Mouse (Mus musculus): ENCODE measurements around the gene Ltbr.

The Ltbr gene

DNA sequence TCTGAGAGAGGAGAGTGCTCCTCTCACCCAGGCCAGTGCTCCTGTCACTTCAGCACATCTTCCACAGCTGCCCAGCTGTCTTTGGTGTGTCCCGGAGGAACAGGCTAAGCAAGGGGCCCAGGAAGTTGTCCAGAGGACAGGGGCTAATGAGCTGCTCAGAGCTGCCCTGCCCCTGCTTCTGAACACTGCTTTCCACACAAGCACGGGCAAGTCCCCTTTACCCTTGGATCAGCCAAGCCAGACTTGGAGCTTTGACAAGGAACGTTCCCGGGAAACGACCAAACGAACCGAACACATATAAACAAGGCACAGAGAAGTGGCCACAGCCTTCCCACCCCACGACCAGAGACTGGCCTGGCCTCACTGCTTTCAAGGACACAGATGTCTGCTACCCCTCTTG, 30.4 kb upstream of the Ltbr start:
- DNase-seq = peak; percentile 81

DNA sequence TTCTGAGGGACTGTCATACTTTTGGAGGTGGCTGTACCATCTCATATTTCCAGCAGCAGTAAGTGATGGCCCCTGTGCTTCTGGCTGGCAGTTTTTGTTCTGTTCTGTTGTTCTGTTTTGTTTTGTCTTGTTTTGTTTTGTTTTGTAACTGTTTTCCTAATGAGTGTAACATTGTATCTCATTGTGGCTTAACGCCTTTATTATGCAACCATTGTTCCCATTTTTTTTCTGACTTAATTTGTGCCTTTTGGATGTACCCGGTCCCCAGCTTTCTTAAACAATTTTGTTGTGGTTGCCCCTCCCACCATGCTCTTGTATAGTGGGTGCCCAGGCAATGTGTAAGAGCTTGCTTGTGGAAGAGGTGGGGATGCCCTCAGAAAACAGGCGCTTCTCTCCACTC, 28.5 kb upstream of the Ltbr start:
- no peak for DNase-seq

DNA sequence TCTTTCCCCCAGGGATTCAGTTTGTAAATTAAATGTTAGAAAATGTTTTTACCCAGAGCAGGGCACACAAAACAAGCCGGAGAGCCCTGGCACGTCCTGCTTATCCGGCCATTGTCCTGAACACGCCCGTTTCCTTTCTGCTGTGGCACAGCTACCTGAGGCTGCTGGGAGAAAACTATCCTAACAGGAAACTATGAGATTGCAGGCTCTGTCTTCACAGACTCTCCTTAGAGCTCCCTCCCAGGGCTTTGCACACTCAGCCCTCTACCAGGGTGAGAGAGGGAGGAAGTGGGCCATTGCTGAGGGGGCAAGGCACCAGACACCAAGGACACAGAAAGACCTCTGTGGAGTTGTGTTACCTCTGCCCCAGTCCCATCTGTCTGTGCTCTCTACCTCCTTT, 26.6 kb upstream of the Ltbr start:
- DNase-seq = peak; percentile 72

DNA sequence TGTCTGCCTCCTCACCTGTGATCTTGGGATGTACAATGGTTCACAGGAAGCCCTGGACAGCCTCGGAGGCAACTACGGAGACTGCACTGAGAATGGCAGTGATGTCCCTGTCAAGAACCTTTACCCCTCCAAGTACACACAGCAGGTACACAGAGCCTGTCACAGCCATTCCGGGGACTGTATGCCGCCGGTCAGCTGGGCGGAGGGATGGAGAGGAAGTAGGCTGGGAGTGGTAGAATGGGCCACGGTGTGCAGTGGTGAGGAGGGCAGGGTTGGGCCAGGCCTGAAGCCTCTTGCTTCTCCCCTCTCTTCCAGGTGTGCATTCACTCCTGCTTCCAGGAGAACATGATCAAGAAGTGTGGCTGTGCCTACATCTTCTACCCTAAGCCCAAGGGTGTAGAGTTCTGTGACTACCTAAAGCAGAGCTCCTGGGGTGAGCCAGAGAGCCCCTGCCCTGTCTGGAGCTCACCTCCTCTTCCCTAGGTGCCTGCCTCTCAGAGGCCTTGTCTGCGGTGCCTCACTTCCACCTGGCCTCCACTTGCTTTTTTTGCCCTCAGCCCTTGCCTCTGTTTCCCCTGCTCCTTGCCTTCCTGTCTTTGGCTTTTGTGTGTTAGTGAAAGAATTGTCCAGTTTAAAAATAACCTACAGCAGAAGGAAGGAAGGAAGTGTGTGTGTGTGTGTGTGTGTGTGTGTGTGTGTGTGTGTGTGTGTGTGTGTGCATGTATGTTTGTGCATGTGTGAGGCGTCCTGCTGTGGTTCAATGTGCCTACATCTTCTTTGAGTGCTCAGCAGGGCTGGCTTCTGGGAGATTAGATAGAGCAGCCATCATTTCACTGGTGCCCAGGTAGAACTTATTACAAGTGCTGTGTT, 25.3 kb upstream of the Ltbr start:
- DNase-seq = no peak

DNA sequence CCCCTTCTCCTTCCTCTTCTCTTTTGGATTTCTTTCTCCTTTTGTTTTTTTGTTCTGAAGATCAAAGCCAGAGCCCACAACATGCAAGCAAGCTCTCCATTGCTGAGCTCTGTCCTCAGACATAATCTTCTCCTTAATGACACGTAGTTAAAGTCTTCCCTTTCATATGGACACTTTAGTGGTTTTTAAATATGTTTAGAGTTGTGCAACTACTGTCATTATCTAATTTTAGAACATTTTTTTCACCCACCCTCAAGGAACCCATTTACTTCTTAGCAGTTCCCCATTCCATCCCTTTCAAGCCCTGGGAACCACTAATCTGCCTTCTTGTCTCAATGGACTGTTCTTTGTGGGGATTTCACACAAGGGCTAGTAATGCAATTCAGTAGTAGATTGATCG, 20.7 kb upstream of the Ltbr start:
- DNase-seq = no peak

DNA sequence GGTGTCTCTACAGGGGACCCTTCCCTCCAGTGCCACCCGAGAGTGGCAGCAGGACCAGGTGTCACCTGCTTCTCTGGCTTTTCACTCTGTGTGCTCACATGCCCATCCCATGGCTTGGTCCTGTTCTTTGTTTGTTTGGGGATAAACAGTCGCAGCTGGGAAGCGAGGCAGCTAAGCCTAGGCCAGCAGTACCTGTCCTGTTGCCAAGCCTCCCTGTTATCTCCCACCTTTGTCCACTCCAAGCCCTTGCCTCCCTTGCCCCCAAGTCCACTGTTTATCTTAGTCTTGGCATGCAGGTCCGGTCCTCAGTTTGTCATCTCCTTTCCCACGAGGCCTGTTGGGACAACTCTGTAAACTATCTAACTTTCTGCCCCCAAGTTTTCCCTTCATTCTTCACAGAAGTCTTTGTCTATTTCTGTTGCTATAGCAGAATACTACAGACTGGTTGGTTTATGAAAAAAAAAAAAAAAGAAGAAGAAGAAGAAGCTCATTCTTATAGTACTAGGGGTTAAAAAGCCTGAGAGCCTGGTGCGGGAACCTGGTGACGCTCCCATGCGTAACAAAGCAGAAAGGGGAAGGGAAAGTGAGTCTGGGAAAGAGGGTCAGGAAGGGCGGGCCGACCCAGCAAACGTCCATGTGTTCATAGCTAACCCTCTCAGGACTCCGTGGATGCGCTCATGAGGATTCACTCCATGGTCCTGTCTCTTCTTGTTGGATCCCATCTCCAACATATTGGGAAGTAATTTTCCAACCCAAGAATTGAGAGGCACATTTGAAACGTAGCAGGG, 19.6 kb upstream of the Ltbr start:
- no peak for DNase-seq

DNA sequence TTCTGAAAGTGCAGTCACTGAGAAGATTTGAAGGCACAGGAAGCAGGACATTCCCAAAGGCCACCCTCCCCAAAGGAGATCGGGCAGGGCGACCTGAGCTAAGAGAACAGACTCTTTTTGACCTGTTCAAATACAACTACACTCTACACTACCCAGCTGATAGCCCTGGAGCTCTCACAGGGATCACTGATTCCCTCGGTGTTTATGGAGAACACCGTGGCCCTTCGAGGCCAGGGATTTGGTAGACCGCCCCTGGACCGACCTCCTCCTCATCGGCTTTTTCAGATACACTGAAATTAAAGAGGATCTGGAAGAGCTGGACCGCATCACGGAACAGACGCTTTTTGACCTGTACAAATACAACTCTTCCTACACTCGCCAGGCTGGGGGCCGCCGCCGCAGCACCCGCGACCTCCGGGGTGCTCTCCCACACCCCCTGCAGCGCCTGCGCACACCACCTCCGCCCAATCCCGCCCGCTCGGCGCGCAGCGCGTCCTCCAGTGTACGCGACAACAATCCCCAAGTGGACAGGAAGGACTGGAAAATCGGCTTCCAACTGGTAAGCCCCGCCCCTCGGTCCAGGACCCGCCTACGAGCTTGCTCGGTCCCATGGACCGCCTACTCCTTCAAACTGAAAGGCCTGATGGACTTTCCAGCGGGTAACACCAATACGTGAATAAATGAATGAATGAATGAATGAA, 17.1 kb upstream of the Ltbr start:
- peak; percentile 98 for DNase-seq

DNA sequence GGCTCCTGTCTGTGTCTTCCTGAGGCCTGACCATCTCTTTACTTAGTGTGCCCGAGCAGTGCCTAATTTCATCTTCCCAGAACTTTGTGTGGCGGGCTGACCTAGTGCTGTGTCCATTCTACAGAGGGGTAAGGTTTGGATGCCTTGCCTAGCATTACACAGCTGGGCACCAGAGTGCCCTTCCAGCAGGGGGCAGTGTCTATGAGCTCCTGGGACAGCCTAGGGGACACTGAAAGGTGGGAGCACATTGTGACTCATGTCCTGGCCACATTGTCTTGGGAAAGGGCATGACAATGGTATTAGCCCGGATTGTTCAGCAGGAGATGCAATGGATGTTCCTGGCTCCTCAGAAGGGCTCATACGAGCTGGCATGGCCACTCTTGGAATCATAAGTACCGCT, 14.6 kb upstream of the Ltbr start:
- DNase-seq = peak; percentile 78

DNA sequence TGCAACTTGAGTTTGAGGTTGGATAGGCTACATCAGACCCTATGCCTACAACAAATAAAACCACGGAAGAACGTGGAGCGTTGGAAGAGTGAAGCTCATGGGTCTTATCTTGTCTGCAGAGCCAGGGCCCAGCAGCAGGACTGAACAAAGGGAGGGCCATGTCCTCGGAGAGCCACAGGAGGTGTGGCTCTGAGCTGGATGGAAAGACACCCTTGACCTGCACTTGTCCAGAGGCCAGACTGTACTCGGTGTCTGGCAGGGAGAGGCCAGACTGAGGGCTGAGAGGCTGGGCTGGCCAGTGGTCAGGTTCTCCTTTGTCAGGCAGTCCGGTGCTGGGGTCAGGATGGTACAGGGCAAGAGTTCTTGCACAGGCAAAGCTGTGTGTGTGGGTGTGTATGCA, 11.7 kb upstream of the Ltbr start:
- no peak for DNase-seq

DNA sequence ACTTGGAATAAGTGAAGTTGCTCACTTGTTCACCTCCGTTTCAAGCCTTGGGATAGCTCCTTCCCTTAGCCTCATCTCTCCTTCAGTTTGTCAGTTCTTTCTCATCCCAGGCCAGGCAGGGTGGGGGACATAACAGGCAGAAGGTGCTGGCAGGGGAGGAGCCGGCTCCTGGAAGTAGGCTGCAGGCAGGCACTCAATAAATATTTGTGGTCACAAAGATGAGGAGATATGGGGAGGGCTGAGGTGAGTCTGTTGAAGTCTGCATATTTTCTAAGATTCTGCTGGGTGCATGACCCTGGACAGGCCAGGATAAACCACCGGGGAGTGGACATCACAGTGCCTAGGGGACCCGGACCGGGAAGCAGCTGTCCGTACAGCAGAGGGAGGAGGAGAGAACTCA, 9.9 kb upstream of the Ltbr start:
- DNase-seq = no peak

DNA sequence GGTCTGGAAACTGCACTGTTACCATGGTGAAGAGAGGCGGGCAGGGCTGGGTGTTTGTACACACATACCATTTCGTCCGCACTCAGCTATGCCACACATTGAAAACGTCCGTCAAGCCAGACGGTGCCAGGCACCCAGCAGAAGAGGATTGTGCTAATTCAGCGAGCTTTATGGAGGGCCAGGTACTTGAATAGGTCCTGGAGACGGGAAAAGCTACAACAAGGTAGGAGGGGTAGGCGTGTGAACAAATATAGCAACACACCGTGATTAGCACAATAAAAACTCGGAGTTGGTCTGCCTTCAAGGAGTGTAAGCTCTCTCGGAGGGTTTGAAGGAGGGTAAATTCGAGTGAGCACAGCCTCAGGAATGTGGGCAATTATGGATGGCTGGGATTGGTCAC, 9.1 kb upstream of the Ltbr start:
- DNase-seq = peak; percentile 69

DNA sequence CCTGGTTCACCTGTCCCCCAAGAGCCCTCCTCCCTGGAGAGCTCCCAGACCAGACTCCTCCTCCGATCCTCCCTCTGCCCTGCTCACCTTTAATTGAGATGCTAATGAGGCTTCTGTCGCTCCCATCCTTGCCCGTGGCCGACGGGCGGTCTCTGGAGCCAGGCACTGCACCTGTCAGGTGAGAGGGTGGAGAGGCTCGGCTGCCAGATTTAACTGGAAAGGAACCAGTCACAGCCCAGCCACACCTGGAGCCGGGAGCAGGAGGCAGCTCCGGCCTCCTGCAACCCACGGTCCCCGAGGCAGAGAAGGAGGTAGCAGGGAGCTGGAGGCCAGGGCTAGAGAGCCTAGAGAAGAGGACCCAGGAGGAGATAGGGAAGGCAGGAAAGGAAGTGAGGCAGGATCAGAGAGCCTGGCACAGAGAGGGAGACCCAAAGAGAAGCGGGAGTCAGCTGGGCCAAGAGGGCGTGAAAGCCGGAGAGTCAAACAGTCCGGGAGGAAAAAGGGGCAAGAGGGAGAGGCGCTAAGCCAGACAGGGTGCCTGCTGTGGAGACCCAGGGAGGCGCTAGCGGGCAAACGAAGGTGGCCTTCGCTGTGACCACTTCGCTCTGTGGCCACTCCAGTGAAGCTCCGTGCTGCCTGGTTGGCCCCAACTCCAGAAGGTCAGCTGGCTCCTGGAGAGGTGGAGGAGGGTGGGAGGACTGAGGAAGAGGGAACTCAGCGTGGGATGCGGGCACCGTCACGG, 7.6 kb upstream of the Ltbr start:
- DNase-seq = peak; percentile 64

DNA sequence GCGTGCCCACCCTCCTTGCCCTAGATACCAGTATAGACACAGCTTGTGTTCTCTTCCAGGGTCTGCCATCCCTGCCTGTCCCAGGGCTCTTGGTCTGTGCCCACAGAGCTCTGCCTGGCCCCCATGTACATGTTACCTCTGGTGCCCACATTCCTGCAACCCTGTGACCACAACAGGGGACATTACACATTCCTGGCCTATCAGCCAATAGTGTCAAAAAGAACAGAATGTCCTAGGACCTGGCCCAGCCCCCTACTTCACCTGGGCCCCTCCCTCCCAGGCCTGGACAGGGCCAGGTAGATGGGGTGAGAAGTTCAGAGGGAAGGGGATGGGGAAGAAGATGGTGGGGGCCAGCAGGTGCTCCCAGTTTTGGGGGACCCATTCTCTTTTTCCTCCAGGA, 6.6 kb upstream of the Ltbr start, which contains the start of gene Scnn1a:
Scnn1a (plus strand) TSS at position 337 of the 400 bp plus-strand sequence.
- DNase-seq = peak; percentile 71

DNA sequence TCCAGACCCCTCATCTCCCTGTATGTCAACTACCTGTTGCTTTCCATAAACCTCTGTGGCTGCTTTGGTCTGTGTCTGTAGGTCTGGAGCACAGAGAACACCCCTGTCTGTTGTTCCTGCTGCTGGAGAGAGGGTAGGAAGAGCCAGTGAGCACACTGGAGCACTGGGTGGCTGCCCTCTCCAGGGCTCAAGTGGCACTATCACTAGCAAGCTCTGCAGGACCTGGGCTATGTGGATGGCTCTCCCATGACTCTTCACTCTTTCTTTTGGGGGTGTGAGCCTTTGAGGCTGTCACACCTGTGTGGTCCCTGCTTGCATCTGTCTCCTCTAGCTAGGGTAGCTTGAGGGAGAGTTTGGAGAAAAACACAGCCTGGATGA, 6.2 kb upstream of the Ltbr start:
- no peak for DNase-seq

DNA sequence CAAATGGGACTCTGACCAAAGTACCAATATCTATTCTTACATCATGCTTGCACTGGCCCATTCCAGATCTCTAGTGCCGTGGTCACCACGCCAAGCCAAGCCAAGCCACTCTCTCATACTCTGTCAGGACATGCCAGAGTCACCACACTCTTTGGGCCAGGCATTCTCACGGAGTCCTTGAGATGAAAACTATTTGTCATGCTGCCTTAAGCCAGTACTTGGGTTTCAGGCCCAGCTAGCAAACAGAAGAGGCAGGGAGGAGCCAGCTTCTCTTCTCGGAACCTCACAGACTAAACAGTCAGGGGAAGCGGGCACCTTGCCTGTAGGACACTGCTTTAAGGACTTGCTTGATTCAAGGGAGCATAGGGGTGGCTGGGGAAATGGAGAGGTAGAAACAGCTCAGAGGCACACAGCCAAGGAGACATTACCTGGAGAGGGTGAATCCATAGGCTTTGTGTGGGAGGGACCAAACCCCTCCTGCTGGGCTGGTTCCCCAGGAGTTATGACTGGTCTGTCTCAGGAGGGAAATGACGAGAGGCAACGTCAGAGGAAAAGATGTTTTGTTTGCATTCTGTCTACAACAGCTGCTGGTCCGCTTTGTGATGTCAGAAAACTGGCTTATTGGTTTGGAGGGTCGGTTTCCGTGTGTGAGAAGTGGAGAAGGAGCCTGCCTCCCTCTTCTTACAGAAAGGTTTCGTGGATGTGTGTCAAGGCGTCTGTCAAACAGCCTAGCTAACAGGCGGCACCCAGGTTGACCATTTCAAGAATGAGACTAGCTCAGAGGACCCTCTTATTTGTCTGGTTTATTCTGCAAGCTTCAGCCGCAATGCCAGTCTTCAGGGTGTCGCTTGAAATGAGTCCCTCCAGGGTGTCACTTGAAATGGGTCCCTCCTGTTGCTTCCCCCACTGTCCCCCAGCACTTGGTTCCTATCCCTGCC, 5.6 kb upstream of the Ltbr start:
- DNase-seq = peak; percentile 82

DNA sequence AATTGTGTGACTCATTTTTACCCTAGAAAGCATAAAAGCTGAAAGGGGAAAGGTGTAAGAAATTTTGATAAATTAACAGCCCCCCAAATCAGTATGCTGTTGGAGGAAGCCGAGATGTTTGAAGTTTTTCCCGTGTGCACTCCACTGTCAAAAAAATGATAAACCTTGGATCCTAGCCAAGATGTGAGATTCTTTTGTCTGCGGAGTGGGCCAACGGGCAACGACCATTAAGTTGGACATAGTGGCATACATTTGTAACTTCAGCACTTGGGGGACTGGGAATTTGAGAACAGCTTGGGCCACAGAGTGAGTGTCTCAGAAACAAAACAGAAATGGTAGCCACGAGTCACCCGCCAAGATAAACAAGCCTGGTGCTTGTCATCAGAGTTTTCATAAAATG, 3.4 kb upstream of the Ltbr start:
- DNase-seq = no peak

DNA sequence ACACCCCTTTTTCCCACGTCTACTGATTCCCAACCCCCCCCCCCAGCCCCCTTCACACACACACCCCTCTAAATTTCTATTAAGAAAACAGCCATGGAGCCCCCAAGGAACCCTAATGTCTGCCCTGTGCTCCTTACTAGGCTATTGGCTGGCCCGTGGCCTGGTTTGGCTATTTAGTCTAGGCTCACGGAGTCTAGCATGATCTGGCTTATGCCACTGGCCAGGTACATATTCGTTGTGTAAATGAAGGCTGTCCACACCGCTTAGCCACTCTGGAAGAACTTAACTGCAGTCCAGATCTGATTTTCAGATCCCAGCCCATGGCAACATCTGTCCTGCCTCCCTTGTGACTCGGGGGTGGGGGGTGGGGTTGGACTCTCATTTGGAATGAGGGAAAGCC, 1.1 kb upstream of the Ltbr start:
- DNase-seq = no peak

DNA sequence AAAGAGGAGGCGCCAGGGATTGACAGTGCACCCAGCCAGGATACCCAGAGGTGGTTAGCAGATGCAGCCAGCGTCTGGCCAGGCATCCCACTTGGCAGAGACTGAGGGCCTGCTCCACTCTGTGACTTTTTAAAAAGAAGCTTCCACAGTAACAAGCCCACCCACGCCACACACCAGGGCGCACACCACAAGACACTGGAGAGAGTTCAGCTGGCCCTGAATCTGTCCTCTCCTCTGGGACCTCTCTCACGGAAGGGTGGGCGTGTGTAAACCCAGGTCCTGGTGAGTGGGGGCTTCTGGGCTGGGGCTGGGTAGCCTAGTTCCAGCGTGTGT, 512 bp upstream of the Ltbr start:
- DNase-seq = peak; percentile 62

DNA sequence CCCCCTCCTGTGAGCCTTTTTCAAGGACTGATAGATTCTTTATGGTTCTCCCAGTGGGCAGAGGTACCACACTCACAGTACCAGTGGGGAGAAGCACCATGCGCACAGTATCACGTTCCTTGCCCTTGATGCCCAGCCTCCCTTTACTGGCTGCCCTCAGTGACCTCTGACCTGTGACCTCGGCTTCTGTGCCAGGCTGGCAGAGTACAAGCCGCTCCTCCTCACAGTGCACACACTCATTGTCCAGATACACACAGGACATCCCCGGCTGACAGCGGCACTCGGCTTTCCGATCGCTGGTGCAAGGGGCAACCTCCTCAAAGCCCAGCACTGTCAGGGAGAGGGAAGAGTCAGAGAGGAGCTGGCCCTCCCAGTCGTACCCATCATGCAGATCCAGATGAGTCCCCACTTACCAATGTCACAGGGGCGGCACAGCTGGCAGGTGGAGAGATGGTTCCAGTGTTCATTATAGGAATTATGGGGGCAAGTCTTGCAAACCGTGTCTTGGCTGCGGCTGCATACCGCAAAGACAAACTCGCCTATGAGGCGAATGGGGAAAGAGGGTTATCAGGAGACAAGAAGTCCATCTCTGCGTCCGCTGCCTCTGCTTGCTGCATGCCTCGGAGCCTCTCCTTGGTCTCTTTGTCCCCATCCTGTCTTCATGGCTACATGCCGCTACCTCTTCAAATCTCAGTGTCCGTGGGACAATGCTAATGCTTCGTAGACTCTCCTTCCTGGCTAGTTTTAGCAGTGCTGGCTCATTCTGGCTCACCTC, 917 bp downstream of the Ltbr start:
- DNase-seq = peak; percentile 53

DNA sequence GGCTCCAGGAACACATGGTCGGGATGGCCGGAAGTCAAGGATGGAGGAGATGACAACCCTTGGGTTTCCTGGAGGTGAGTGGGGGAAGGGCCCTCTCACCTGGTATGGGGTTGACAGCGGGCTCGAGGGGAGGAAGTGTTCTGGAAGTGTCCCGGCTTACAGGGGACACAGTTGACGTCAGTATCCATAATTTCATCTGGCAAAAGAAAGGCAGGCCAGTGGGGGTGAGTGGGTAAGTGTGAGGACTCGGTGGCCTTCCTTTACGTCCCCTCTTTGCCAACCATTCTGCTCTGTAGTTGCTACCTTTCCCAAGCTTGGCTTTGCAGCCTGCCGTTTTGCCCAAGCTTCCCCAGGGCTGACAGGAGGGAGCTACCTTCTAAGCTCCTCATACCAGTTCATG, 1.5 kb downstream of the Ltbr start:
- no peak for DNase-seq

DNA sequence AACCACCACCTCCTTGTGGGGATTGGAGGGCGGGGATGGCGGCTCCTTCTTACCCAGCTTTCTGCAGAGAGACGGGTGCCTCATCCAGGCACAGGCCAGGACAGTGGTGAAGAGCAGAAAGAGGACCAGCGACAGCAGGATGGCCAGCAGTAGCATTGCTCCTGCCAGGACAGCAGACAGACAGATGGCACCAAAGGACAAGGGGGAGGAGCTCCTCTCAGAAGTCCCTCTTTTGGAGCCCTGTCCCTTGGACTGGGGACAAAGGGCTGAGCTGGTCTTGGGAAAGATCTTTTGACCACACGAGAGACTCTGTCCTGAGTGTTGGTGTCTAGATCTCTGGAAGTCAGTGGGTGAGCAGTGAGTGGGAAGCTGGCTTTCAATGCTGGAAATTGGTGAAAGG, 4.3 kb downstream of the Ltbr start:
- no peak for DNase-seq

Measured in lung, postnatal 10 days (tissue).